Mouse (Mus musculus) heart, embryonic 12.5 days (tissue): Measurements from ENCODE around the gene Tarbp2. TPM values are rescaled to one million over a fixed set of nuclear protein-coding genes. Genes with fewer than 3 reads are reported as not detected.
A peak's percentile ranks its signal among the peaks of the same experiment; 100 is the strongest.

Experiments used
- ATAC-seq: fragments of 200-750 bp; cut with Nextera tagmentation; 2 replicates; pipeline ENCODE4 v1.8.0; 2017; ENCODE audit warnings: moderate TSS enrichment, moderate library complexity; ENCODE audit not compliant: insufficient number of reproducible peaks, low FRiP score
- H3K27ac ChIP-seq: fragments of 300-500 bp; sonication (generic); 2 replicates; pipeline ENCODE4 v1.5.1; 2016; ENCODE audit warnings: mild to moderate bottlenecking, moderate library complexity; ENCODE audit not compliant: poor library complexity, severe bottlenecking
- H3K27me3 ChIP-seq: fragments of 300-500 bp; sonication (generic); replicated peaks from 2 replicates; pipeline ENCODE4 v1.6.1; 2016; ENCODE audit warnings: mild to moderate bottlenecking, moderate library complexity
- H3K36me3 ChIP-seq: fragments of 300-500 bp; sonication (generic); 2 replicates; pipeline ENCODE4 v1.6.1; 2016; ENCODE audit warnings: mild to moderate bottlenecking, moderate library complexity
- H3K4me1 ChIP-seq: fragments of 300-500 bp; sonication (generic); replicated peaks from 2 replicates; pipeline ENCODE4 v1.6.1; 2016; ENCODE audit warnings: mild to moderate bottlenecking
- H3K4me2 ChIP-seq: fragments of 300-500 bp; sonication (generic); 2 replicates; pipeline ENCODE4 v1.6.1; 2016; ENCODE audit warnings: mild to moderate bottlenecking, moderate library complexity
- H3K4me3 ChIP-seq: fragments of 300-500 bp; sonication (generic); 2 replicates; pipeline ENCODE4 v1.5.1; 2016; ENCODE audit warnings: mild to moderate bottlenecking
- H3K9ac ChIP-seq: fragments of 300-500 bp; sonication (generic); 2 replicates; pipeline ENCODE4 v1.6.1; 2016; ENCODE audit warnings: mild to moderate bottlenecking, moderate library complexity
- H3K9me3 ChIP-seq: fragments of 300-500 bp; sonication (generic); replicated peaks from 2 replicates; pipeline ENCODE4 v1.6.1; 2016; ENCODE audit warnings: mild to moderate bottlenecking, moderate library complexity
- WGBS: fragments of 180-500 bp; shearing (Covaris S2); methylation state at CpG from one replicate; pipeline ENCODE4 v1.1.7; 2016; 5-methylcytosine and 5-hydroxymethylcytosine counted together
- polyA plus RNA-seq: library from polyadenylated mRNA; unstranded; fragments of >200 nt; fragmentation: Nextera tagmentation; extraction: Ambion mirVana; gene quantifications from 2 replicates; pipeline ENCODE4 v1.2.1, GENCODE M21; 2016

Gene Tarbp2
- polyA plus RNA-seq, 1 experiment from 2014 or later, result 104 TPM

DNA sequence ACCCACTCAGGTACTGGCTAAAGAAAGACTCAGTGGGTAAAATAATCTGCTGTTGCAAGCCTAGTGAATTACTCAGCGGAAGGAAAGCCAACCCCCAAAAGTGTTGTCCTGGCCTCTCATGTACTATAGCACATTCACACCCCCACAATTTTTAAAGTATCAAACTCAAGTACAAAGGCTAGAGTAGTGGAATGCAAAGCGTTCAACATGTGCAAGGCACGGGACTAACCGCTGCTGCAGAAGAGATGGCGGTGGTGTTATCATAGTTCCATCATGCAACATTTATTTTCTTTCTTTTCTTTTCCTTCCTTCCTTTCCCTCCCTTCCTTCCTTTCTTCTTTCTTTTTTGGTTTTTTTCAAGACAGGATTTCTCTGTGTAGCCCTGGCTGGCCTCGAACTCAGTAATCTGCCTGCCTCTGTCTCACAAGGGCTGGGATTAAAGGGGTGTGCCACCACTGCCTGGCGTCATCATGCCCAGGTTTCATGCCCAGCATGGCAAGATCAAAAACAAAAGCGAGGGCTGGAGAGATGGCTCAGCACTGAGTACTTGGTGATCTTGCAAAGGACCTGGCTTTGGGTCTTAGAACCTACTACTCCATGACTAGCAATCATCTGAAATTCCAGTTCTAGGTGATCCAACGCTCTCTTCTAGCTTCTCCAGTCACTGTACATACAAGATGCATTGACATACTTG, 12.1 kb upstream of the Tarbp2 start:
- H3K9me3 ChIP-seq, result no peaks in the 10 kb centered on the region
- H3K4me3 ChIP-seq, result no peak overlapping the region
- H3K27me3 ChIP-seq, result no peaks in the 10 kb centered on the region
- H3K4me1 ChIP-seq, result peaks cover 35% of the 10 kb centered on the region
- H3K27ac ChIP-seq, result no peak overlapping the region
- peaks cover 55% of the 10 kb centered on the region for H3K36me3 ChIP-seq
- 74% methylated on average over 9 of the region's 9 CpGs for WGBS
- H3K4me2 ChIP-seq, result no peak overlapping the region
- no peak overlapping the region for H3K9ac ChIP-seq
- no peak for ATAC-seq

DNA sequence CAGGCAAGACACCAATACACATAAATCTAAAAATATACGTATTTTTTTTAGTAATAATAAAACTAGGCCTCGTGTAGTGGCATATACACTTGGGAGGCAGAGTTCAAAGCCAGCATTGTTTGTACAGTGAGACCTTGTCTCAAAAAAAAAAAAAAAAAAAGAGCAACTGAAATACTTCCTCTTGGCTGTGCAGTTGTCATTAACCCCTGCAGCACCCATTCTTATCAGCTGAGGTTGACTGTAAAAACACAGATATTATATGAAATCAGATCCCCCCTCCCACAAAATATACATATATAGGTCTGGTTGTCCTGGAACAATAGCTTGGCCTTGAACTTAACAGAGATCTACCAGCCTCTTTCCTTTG, 11.5 kb upstream of the Tarbp2 start:
- no peaks in the 10 kb centered on the region for H3K27me3 ChIP-seq
- no peaks in the 10 kb centered on the region for H3K9me3 ChIP-seq
- H3K27ac ChIP-seq, result no peak overlapping the region
- 52% methylated on average over 2 of the region's 2 CpGs for WGBS
- H3K4me2 ChIP-seq, result no peak overlapping the region
- H3K36me3 ChIP-seq, result peaks cover 49% of the 10 kb centered on the region
- H3K4me1 ChIP-seq, result peaks cover 40% of the 10 kb centered on the region
- no peak overlapping the region for H3K9ac ChIP-seq
- H3K4me3 ChIP-seq, result no peak overlapping the region
- ATAC-seq, result no peak

DNA sequence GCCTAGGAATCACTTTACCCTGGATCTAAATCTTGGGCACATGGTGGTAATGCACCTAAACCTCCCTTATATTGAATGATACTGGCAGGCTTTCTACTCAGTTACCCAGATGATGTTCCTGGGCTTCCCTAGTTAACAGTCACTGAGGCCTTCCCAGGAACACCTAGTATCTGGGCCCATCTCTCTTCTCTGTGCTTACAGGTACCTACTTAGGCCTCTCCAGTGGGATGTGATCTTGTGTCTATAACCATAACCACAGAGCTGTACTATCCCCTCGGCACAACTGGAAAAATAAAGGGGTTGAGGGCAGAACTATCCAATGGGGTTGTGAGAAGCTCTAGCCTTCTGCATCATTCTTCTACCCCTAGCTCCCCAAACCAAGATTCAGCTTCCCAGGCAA, 11.1 kb upstream of the Tarbp2 start:
- no peak overlapping the region for H3K4me3 ChIP-seq
- peaks cover 45% of the 10 kb centered on the region for H3K4me1 ChIP-seq
- no peaks in the 10 kb centered on the region for H3K9me3 ChIP-seq
- WGBS, result 79% methylated on average over 1 of the region's 1 CpGs
- no peak overlapping the region for H3K27ac ChIP-seq
- peaks cover 45% of the 10 kb centered on the region for H3K36me3 ChIP-seq
- no peak for ATAC-seq
- no peak overlapping the region for H3K9ac ChIP-seq
- no peaks in the 10 kb centered on the region for H3K27me3 ChIP-seq
- no peak overlapping the region for H3K4me2 ChIP-seq

DNA sequence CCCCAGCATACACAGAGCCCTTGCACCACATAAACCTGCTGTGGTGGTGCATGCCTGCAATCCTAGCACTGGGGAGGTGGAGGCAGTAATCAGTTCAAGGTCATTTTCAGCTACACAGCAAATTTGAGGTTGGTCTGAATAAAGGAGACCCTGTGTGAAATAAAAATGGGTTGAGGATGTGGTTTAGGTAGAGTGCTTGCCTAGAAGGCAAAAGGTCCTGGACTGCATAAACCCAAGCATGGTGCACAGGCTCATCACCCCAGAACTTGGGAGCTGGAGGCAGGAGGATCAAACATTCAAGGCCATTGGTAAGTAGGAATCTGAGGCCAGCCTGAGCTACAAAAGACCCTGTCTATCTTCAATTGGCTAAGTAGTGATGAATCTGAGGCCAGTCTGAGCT, 10.4 kb upstream of the Tarbp2 start:
- H3K27ac ChIP-seq, result no peak overlapping the region
- no peak overlapping the region; the same call in 1 of the 2 replicates for H3K9ac ChIP-seq
- peaks cover 51% of the 10 kb centered on the region for H3K4me1 ChIP-seq
- no peaks in the 10 kb centered on the region for H3K9me3 ChIP-seq
- peaks cover 38% of the 10 kb centered on the region for H3K36me3 ChIP-seq
- no peak overlapping the region for H3K4me3 ChIP-seq
- ATAC-seq, result no peak
- H3K4me2 ChIP-seq, result no peak overlapping the region
- H3K27me3 ChIP-seq, result no peaks in the 10 kb centered on the region

DNA sequence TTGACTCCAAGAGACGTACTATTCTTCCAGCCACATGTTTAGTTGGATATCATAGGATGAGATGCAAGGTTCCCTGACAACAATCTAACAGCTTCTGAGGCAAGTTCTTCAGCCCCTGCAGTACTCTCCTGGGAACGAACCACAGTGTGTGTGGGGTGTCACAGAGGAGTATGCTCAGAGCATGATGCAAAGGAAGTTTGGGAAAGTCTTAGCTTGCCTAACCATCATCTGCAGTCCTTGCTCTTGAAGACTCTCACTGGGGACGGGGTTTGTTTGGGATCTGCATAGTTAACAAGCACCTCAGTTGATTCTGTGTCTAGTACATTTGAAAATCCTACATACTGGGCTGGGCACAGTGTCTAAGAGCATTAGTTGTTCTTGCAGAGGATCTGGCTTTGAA, 9.7 kb upstream of the Tarbp2 start:
- WGBS, result 88% methylated on average over 3 of the region's 3 CpGs

DNA sequence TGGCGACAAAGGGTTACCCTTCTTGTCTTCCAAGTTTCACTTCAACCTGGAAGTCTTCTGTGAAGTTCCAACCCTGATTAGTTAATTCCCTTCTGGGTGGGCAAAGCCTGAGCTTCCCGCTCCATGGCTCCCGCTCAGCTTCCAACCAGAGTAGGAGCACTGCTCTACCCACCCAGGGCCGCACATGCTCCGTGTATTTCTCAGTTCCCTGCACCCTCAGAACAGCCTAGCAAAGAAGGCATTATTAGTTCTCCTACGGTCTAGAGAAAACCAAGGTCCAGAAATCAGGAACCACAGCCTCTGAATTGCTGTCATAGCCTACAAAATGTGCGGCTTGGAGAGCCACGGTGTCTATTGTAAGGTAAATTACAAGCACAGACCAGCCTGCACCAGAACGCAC, 7.9 kb upstream of the Tarbp2 start:
- peak overlapping the region; percentile 91 for H3K4me2 ChIP-seq
- no peaks in the 10 kb centered on the region for H3K27me3 ChIP-seq
- H3K27ac ChIP-seq, result peak overlapping the region; percentile 79
- H3K9ac ChIP-seq, result peak overlapping the region; percentile 77
- WGBS, result 7% methylated on average over 9 of the region's 9 CpGs
- no peaks in the 10 kb centered on the region for H3K9me3 ChIP-seq
- H3K4me1 ChIP-seq, result peaks cover 49% of the 10 kb centered on the region
- ATAC-seq, result peak; percentile 58
- H3K4me3 ChIP-seq, result peak overlapping the region; percentile 68
- peaks cover 14% of the 10 kb centered on the region for H3K36me3 ChIP-seq

More for the DNA sequence above, 9.7 kb upstream of the Tarbp2 start:
- H3K4me1 ChIP-seq, result peaks cover 51% of the 10 kb centered on the region
- H3K36me3 ChIP-seq, result peaks cover 30% of the 10 kb centered on the region
- no peaks in the 10 kb centered on the region for H3K9me3 ChIP-seq
- no peak for ATAC-seq
- H3K4me2 ChIP-seq, result no peak overlapping the region
- H3K9ac ChIP-seq, result no peak overlapping the region
- H3K4me3 ChIP-seq, result no peak overlapping the region
- no peak overlapping the region for H3K27ac ChIP-seq
- no peaks in the 10 kb centered on the region for H3K27me3 ChIP-seq

DNA sequence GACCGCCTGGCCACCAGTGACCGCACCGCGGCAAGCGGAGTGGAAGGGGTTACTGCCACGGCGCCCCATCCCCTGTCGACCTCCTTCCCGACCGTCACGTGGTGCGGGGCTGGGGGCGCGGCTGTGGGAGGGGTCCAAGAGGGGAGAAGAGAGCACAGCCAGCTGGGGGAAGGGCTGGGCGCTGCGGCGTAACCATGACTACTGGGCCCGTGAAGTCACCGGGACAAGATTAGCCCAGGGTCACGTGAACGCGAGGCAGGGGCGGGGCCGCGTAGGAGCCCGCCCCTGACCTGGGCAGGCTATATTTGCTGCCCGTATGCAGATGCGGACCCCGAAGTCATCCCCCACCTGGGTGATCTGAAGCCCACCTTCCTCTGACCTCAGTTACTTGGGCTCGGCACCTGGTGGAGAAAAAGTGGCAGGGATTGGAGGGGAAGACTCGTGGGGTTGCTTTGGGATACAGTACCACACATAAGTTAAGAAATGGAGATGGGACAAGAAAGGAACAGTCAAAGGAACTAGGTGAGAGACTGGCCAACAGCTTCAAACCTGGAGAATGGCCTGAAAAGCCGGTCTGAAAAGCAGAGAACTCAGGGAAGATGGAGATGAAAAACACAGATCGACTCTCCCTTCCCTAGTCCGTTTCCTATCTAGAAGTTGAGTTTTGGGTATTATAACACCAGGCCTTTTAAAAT, 7.3 kb upstream of the Tarbp2 start:
- no peaks in the 10 kb centered on the region for H3K27me3 ChIP-seq
- H3K4me3 ChIP-seq, result peak overlapping the region; percentile 68
- peaks cover 8% of the 10 kb centered on the region; the same call in 1 of the 2 replicates for H3K36me3 ChIP-seq
- peak; percentile 97 for ATAC-seq
- peak overlapping the region; percentile 77 for H3K9ac ChIP-seq
- 3% methylated on average over 33 of the region's 34 CpGs for WGBS
- peaks cover 48% of the 10 kb centered on the region for H3K4me1 ChIP-seq
- H3K27ac ChIP-seq, result peak overlapping the region; percentile 79
- no peaks in the 10 kb centered on the region for H3K9me3 ChIP-seq
- H3K4me2 ChIP-seq, result peak overlapping the region; percentile 91

DNA sequence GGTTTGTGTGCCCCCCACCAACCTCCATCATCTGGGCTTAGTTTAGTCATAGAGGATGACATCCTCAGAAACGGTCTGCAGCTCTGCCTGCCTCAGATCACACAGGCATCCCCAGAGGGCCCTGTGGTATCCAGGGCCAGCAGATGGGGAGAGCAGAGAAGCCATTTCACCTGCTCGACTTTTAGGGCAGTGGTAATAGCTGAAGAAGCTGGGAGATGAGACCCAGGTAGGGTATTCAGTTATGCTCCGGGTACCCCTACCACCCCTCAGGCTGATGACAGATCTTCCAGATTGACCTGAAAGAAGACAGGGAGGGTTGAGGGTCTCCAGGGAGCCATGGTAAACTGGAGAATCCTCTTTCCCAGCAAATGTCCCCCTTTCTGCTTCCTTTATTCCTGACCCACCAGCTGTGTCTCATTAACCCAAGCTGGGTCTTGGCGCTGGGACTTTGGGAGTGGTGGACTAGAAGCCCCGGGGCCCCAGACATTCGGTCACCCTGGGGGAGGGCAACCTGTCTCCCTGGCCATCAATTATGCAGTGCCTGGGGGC, 6.6 kb upstream of the Tarbp2 start:
- Histone ChIP-seq H3K4me3 (peak overlapping the region; percentile 68), H3K27ac (peak overlapping the region; percentile 77), H3K9ac (peak overlapping the region; percentile 77), H3K27me3 (no peaks in the 10 kb centered on the region), H3K36me3 (peaks cover 8% of the 10 kb centered on the region; the same call in 1 of the 2 replicates), H3K4me2 (peak overlapping the region; percentile 91), H3K9me3 (no peaks in the 10 kb centered on the region), H3K4me1 (peaks cover 49% of the 10 kb centered on the region)
- no peak for ATAC-seq
- WGBS, result 23% methylated on average over 6 of the region's 6 CpGs

DNA sequence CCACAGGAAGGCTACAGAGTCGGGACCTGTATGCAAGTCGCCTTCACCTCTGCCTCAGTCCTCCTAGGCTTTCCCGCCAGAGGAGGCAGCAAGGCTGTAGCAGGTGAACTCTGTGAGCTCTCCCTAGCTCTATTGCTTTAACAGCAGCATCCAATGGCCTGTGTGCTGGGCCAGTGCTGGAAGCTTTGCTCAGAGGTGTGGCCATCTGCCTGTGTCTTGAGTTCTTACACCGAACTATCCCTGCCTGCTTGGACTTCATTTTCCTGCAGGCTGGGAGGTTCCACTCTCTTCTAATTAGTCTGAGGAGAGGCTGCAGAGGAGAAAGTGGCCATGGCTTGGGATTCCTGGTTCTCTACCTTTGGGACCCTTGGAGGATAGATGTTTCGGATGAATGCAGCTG, 6.0 kb upstream of the Tarbp2 start:
- peaks cover 8% of the 10 kb centered on the region; the same call in 1 of the 2 replicates for H3K36me3 ChIP-seq
- no peak overlapping the region for H3K4me3 ChIP-seq
- no peak overlapping the region; the same call in 1 of the 2 replicates for H3K9ac ChIP-seq
- peaks cover 50% of the 10 kb centered on the region for H3K4me1 ChIP-seq
- ATAC-seq, result no peak
- 0 out of 2 replicates have a peak overlapping the region, but pooled peaks have one; percentile 10 for H3K27ac ChIP-seq
- no peaks in the 10 kb centered on the region for H3K27me3 ChIP-seq
- H3K4me2 ChIP-seq, result no peak overlapping the region
- 39% methylated on average over 5 of the region's 5 CpGs for WGBS
- no peaks in the 10 kb centered on the region for H3K9me3 ChIP-seq

DNA sequence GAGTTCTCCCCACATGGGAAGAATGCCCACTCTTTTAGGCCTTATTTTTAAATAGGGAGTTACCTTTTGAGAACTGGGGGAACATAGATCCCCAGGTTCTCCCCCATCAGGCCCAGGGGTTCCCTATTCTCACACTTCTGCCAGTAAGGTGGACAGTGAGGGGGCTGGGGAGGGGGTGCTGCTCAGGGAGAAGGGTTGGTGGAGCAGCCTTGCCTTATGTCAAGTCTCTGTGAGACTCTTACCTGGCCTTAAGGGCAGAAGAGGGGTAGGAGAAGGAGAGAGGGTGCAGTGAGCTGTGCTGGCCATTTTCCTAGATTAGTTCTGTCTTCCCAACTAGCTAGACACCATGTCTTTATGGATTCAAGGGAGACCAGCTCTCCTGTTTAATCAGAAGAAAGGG, 5.5 kb upstream of the Tarbp2 start:
- Histone ChIP-seq H3K9me3 (no peaks in the 10 kb centered on the region), H3K27me3 (no peaks in the 10 kb centered on the region), H3K4me2 (no peak overlapping the region), H3K27ac (no peak overlapping the region), H3K9ac (0 out of 2 replicates have a peak overlapping the region, but pooled peaks have one; percentile 20), H3K4me3 (no peak overlapping the region), H3K36me3 (peaks cover 5% of the 10 kb centered on the region; the same call in 1 of the 2 replicates), H3K4me1 (peaks cover 50% of the 10 kb centered on the region)
- ATAC-seq, result no peak

DNA sequence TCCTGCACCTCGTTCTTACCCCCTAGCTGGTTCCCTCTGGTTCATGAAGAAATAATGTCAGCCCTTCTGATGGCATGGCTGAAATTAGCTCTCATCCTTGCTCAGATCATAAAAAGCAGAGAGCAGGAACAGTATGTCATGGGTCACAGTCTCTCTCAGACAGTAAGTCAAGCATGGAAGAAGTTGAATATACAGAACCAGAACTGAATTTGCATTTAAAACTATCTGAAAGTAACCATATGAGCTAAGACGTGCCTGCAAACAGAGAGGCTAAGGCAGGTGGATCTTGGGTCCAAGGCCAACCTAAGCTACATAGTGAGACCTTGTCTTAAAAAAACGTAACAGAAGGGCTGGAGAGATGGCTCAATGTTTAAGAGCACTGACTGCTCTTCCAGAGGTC, 5.0 kb upstream of the Tarbp2 start:
- Histone ChIP-seq H3K9ac (no peak overlapping the region), H3K4me1 (peaks cover 50% of the 10 kb centered on the region), H3K9me3 (no peaks in the 10 kb centered on the region), H3K27ac (no peak overlapping the region), H3K27me3 (no peaks in the 10 kb centered on the region), H3K4me2 (no peak overlapping the region), H3K4me3 (no peak overlapping the region), H3K36me3 (0 out of 2 replicates have a peak, but pooled peaks cover 5% of the 10 kb centered on the region)
- ATAC-seq, result no peak
- WGBS, result 76% methylated on average over 3 of the region's 3 CpGs
